Mouse (Mus musculus) bone marrow macrophage, adult 2 months (primary cell): ENCODE results near the gene Mplkip. TPM values are rescaled to one million over a fixed set of nuclear protein-coding genes. Genes with fewer than 3 reads are reported as not detected.

Source experiments
- H3K27ac ChIP-seq: 2 replicates; pipeline ENCODE4 v1.5.1; 2012; ENCODE audit warnings: low read depth, low read length; ENCODE audit not compliant: insufficient read depth
- H3K4me1 ChIP-seq: 2 replicates; pipeline ENCODE4 v1.6.1; 2012; ENCODE audit warnings: low read length; ENCODE audit not compliant: control insufficient read depth, insufficient read depth
- H3K4me3 ChIP-seq: 2 replicates; pipeline ENCODE4 v1.5.1; 2012; ENCODE audit warnings: mild to moderate bottlenecking, low read length, moderate library complexity; ENCODE audit not compliant: insufficient read depth
- CTCF ChIP-seq: IDR thresholded peaks from 2 replicates; pipeline ENCODE4 v1.5.1; 2012; ENCODE audit warnings: low read depth, mild to moderate bottlenecking, low read length, moderate library complexity
- POLR2A ChIP-seq: IDR thresholded peaks from 2 replicates; pipeline ENCODE4 v1.6.1; 2012; ENCODE audit warnings: mild to moderate bottlenecking, low read depth, low read length, borderline replicate concordance
- polyA plus RNA-seq: library from polyadenylated mRNA; stranded (reverse); fragments of >200 nt; gene quantifications from 2 replicates; pipeline ENCODE4 v1.2.4, GENCODE M21; 2012; ENCODE audit not compliant: missing spikeins, insufficient read depth, insufficient read length

The Mplkip gene
- polyA plus RNA-seq, 1 experiment = 42.6 TPM

GRCm38 (mm10) chr13:17701322-17701721 lies 6.3 kb downstream of the Mplkip start:
- Histone ChIP-seq H3K4me1 (peaks cover 12% of the 10 kb centered on the region), H3K27ac (no peak overlapping the region), H3K4me3 (no peak overlapping the region)
- TF ChIP-seq POLR2A = no peak
- no peak for TF ChIP-seq CTCF

- Histone ChIP-seq H3K4me1 (peaks cover 12% of the 10 kb centered on the region), H3K27ac (no peak overlapping the region), H3K4me3 (no peak overlapping the region)
- TF ChIP-seq CTCF (no peak), POLR2A (no peak)
These were observed 7.3 kb downstream of the Mplkip start for GRCm38 (mm10) chr13:17702311-17702710.

- Histone ChIP-seq H3K27ac (no peak overlapping the region), H3K4me1 (peaks cover 9% of the 10 kb centered on the region; the same call in 1 of the 2 replicates), H3K4me3 (no peak overlapping the region)
- TF ChIP-seq POLR2A (no peak), CTCF (no peak)
These were observed 10.3 kb downstream of the Mplkip start for GRCm38 (mm10) chr13:17705188-17705826.

GRCm38 (mm10) chr13:17708784-17709311 lies 13.9 kb downstream of the Mplkip start:
- H3K4me3 ChIP-seq = no peak overlapping the region
- H3K4me1 ChIP-seq = 0 out of 2 replicates have a peak, but pooled peaks cover 3% of the 10 kb centered on the region
- no peak overlapping the region for H3K27ac ChIP-seq
- TF ChIP-seq CTCF (no peak), POLR2A (no peak)

GRCm38 (mm10) chr13:17717357-17717756 lies 22.4 kb downstream of the Mplkip start:
- TF ChIP-seq CTCF (no peak), POLR2A (no peak)
- Histone ChIP-seq H3K4me1 (no peaks in the 10 kb centered on the region), H3K4me3 (no peak overlapping the region), H3K27ac (no peak overlapping the region)

- TF ChIP-seq POLR2A = no peak
- TF ChIP-seq CTCF = no peak
- H3K4me1 ChIP-seq = no peaks in the 10 kb centered on the region
- no peak overlapping the region for H3K27ac ChIP-seq
- H3K4me3 ChIP-seq = no peak overlapping the region
These were observed 32.9 kb downstream of the Mplkip start for GRCm38 (mm10) chr13:17727922-17728321.

GRCm38 (mm10) chr13:17728798-17729197 lies 33.8 kb downstream of the Mplkip start:
- Histone ChIP-seq H3K4me1 (no peaks in the 10 kb centered on the region), H3K27ac (no peak overlapping the region), H3K4me3 (no peak overlapping the region)
- TF ChIP-seq POLR2A = no peak
- TF ChIP-seq CTCF = no peak

Other genes with a start within 250 kb of the Mplkip start
- gene Sugct, start 361 bp downstream of the Mplkip start, polyA plus RNA-seq = 2.4 and 3.0 TPM in 2 replicates
- gene Cdk13, start 109.9 kb downstream of the Mplkip start, polyA plus RNA-seq = 45.8 and 46.5 TPM in 2 replicates
- 64.5 and 72.6 TPM in 2 replicates for gene Rala, start 249.0 kb downstream of the Mplkip start, polyA plus RNA-seq